Mouse (Mus musculus): ENCODE results near the gene Srebf1. TPM values are rescaled to one million over a fixed set of nuclear protein-coding genes. Genes with fewer than 3 reads are reported as not detected.

The Srebf1 gene
- total RNA-seq, 2 experiments from 2014 or later, result 53.2 to 55.2 TPM

GRCm38 (mm10) chr11:60240509-60240908 lies 18.1 kb upstream of the Srebf1 start:
- no peak for DNase-seq (ENCODE audit: low spot score in 2 of 2)

- DNase-seq (ENCODE audit: low spot score in 2 of 2), result no peak
Observed at GRCm38 (mm10) chr11:60235351-60235750, 13.0 kb upstream of the Srebf1 start.

GRCm38 (mm10) chr11:60233235-60233634 lies 10.9 kb upstream of the Srebf1 start:
- peak in 1 of 2 experiments; percentile 39 for DNase-seq (ENCODE audit: low spot score in 2 of 2)

- no peak for DNase-seq (ENCODE audit: low spot score in 2 of 2)
Observed at GRCm38 (mm10) chr11:60232441-60233058, 10.2 kb upstream of the Srebf1 start.

- no peak for DNase-seq (ENCODE audit: low spot score in 2 of 2)
Observed at GRCm38 (mm10) chr11:60231951-60232350, 9.6 kb upstream of the Srebf1 start.

GRCm38 (mm10) chr11:60231326-60231725 lies 8.9 kb upstream of the Srebf1 start:
- no peak for DNase-seq (ENCODE audit: low spot score in 2 of 2)

- no peak for DNase-seq (ENCODE audit: low spot score in 2 of 2)
Observed at GRCm38 (mm10) chr11:60230512-60230911, 8.1 kb upstream of the Srebf1 start.

- DNase-seq (ENCODE audit: low spot score in 2 of 2), result no peak
Observed at GRCm38 (mm10) chr11:60229821-60230220, 7.4 kb upstream of the Srebf1 start.

GRCm38 (mm10) chr11:60228525-60228924 lies 6.1 kb upstream of the Srebf1 start:
- DNase-seq (ENCODE audit: low spot score in 2 of 2), result no peak

- DNase-seq (ENCODE audit: low spot score in 2 of 2), result no peak
Observed at GRCm38 (mm10) chr11:60225874-60226273, 3.5 kb upstream of the Srebf1 start.

GRCm38 (mm10) chr11:60224676-60225075 lies 2.3 kb upstream of the Srebf1 start:
- no peak for DNase-seq (ENCODE audit: low spot score in 2 of 2)

- no peak for DNase-seq (ENCODE audit: low spot score in 2 of 2)
Observed at GRCm38 (mm10) chr11:60222085-60222468, 304 bp downstream of the Srebf1 start.

- no peak for DNase-seq (ENCODE audit: low spot score in 2 of 2)
Observed at GRCm38 (mm10) chr11:60221425-60221824, 956 bp downstream of the Srebf1 start.

GRCm38 (mm10) chr11:60220291-60220804 lies 2.0 kb downstream of the Srebf1 start:
- DNase-seq (ENCODE audit: low spot score in 2 of 2), result peak; percentile 91

GRCm38 (mm10) chr11:60219609-60220008 lies 2.8 kb downstream of the Srebf1 start:
- no peak for DNase-seq (ENCODE audit: low spot score in 2 of 2)

- no peak for DNase-seq (ENCODE audit: low spot score in 2 of 2)
Observed at GRCm38 (mm10) chr11:60217467-60217866, 4.9 kb downstream of the Srebf1 start.

GRCm38 (mm10) chr11:60216671-60217070 lies 5.7 kb downstream of the Srebf1 start:
- DNase-seq (ENCODE audit: low spot score in 2 of 2), result no peak

GRCm38 (mm10) chr11:60213266-60213665 lies 9.1 kb downstream of the Srebf1 start:
- DNase-seq (ENCODE audit: low spot score in 2 of 2), result no peak

- DNase-seq (ENCODE audit: low spot score in 2 of 2), result no peak
Observed at GRCm38 (mm10) chr11:60211761-60212160, 10.6 kb downstream of the Srebf1 start.

GRCm38 (mm10) chr11:60211152-60211551 lies 11.2 kb downstream of the Srebf1 start:
- DNase-seq (ENCODE audit: low spot score in 2 of 2), result no peak

GRCm38 (mm10) chr11:60210305-60210724 lies 12.1 kb downstream of the Srebf1 start:
- peak; percentile 82 to 91 for DNase-seq (ENCODE audit: low spot score in 2 of 2)

- no peak for DNase-seq (ENCODE audit: low spot score in 2 of 2)
Observed at GRCm38 (mm10) chr11:60209933-60210249, 12.5 kb downstream of the Srebf1 start.

GRCm38 (mm10) chr11:60209217-60209932 lies 13.0 kb downstream of the Srebf1 start:
- DNase-seq (ENCODE audit: low spot score in 2 of 2), result peak; percentile 86 to 95
